17 mouse cellular contexts compared by ENCODE assay signal in genomic region chr1:133051829-133052228, GRCm38 (mm10). TPM values are rescaled to one million over a fixed set of nuclear protein-coding genes. Genes with fewer than 3 reads are reported as not detected.
DNase-seq lines count a peak whose midpoint lies in the region; ATAC-seq and TF ChIP-seq lines count a peak whose summit lies in the region.
"Had no signal": no experiment of that assay in that cellular context is flagged by ENCODE, and none has a peak within 500 bp of the region (broad histone marks: within the 10 kb centered on the region; RNA-seq: fewer than 3 reads in every experiment).

No protein-coding gene starts in this region.

- no peak overlapping the region for H3K27ac ChIP-seq in kidney, postnatal 0 days
- H3K27ac ChIP-seq: hindbrain, embryonic 12.5 days; limb, embryonic 10.5 days; liver, embryonic 15.5 days; midbrain, embryonic 13.5 days had no signal

- 87% methylated on average over 2 of the region's 2 CpGs for WGBS in kidney, postnatal 0 days

- no peaks in the 10 kb centered on the region for H3K9me3 ChIP-seq in kidney, postnatal 0 days (replicated peaks; ENCODE audit: low read length)
- H3K9me3 ChIP-seq: G1E; hindbrain, embryonic 12.5 days; limb, embryonic 10.5 days; liver, embryonic 15.5 days; midbrain, embryonic 13.5 days had no signal

- no peaks in the 10 kb centered on the region for H3K36me3 ChIP-seq in kidney, postnatal 0 days (ENCODE audit: insufficient read depth, low read length)
- H3K36me3 ChIP-seq: G1E; hindbrain, embryonic 12.5 days; limb, embryonic 10.5 days; liver, embryonic 15.5 days; midbrain, embryonic 13.5 days had no signal

- H3K4me1 ChIP-seq in kidney, postnatal 0 days (replicated peaks; ENCODE audit: insufficient read depth, low read length) = 0 out of 2 replicates have a peak, but pooled peaks cover 8% of the 10 kb centered on the region

- H3K27me3 ChIP-seq in kidney, postnatal 0 days (ENCODE audit: insufficient read depth, low read length) = no peaks in the 10 kb centered on the region
- H3K27me3 ChIP-seq: hindbrain, embryonic 12.5 days; midbrain, embryonic 13.5 days had no signal

- peak; percentile 24; the same call in 1 of the 2 replicates for TF ChIP-seq CTCF in kidney, postnatal 0 days (IDR thresholded peaks at IDR 0.05; ENCODE audit: low read depth)

- DNase-seq in kidney, postnatal 0 days (ENCODE audit: low spot score) = no peak
- DNase-seq in kidney, postnatal 10 days = no peak
- DNase-seq in 416B (ENCODE audit: low read depth) (peak; percentile 44), A20 (ENCODE audit: low read depth, low spot score) (peak; percentile 76), ZHBTc4 (ENCODE audit: low read depth, low spot score) (peak; percentile 71)
- DNase-seq in left cerebral cortex, postnatal 10 days (ENCODE audit: extremely low spot score in 1 of 2, low spot score in 2 of 2) = no peak
- no peak for DNase-seq in frontal cortex, postnatal 10 days (ENCODE audit: low spot score in 2 of 2)
- DNase-seq in urinary bladder, postnatal 4 days (ENCODE audit: low spot score in 2 of 2) = no peak
- DNase-seq: adrenal gland, postnatal 14 days; cerebellum, postnatal 14 days; kidney, postnatal 36 days; lung, postnatal 36 days had no signal

- H3K9ac ChIP-seq in kidney, postnatal 0 days (ENCODE audit: low read depth, low read length) = no peak overlapping the region
- H3K9ac ChIP-seq: hindbrain, embryonic 12.5 days; liver, embryonic 15.5 days; midbrain, embryonic 13.5 days had no signal

- no peak for ATAC-seq in kidney, postnatal 0 days (replicated peaks; ENCODE audit: low FRiP score, low read depth)
- ATAC-seq: midbrain, embryonic 13.5 days had no signal

- intact Hi-C loops in left cerebral cortex, postnatal 10 days (cut with DNase I) = no loop called here

- H3K4me3 ChIP-seq in kidney, postnatal 0 days (replicated peaks; ENCODE audit: low read depth, low read length) = no peak overlapping the region
- H3K4me3 ChIP-seq: hindbrain, embryonic 12.5 days; limb, embryonic 10.5 days; liver, embryonic 15.5 days; midbrain, embryonic 13.5 days had no signal

- no peak overlapping the region for H3K4me2 ChIP-seq in kidney, postnatal 0 days (ENCODE audit: low read length)
- H3K4me2 ChIP-seq: hindbrain, embryonic 12.5 days; liver, embryonic 15.5 days; midbrain, embryonic 13.5 days had no signal

RNA-seq across cellular contexts. Expression of gene Pik3c2b, which starts 6.4 kb away (rescaled TPM):
- polyA plus RNA-seq in kidney, postnatal 0 days (2015; fragmentation: Nextera tagmentation; extraction: Ambion mirVana) = 3.0 and 3.2 TPM in 2 replicates
- total RNA-seq in left cerebral cortex, postnatal 10 days (2021) = 10 to 100 TPM; 27.3 to 28.6 TPM
- polyA plus RNA-seq: G1E had no signal

RNA-seq across cellular contexts. Expression of gene Mdm4, which starts 21.5 kb away (rescaled TPM):
- 16.7 and 17.5 TPM in 2 replicates for polyA plus RNA-seq in kidney, postnatal 0 days (2015; fragmentation: Nextera tagmentation; extraction: Ambion mirVana)
- total RNA-seq in left cerebral cortex, postnatal 10 days (2021) = 10 to 100 TPM; 78.7 to 82.2 TPM

Comparison
In these comparisons a context has a peak if more than half of its experiments do, and no peak if none do; other contexts are left out.
1. DNase-seq: peak in 416B (single experiment), A20 (single experiment) and ZHBTc4 (single experiment); none in kidney, postnatal 0 days (single experiment), kidney, postnatal 10 days (single experiment), left cerebral cortex, postnatal 10 days (0 of 2), frontal cortex, postnatal 10 days (0 of 2) and urinary bladder, postnatal 4 days (0 of 2).